Mouse (Mus musculus): ENCODE data around the gene Plin2. TPM values are rescaled to one million over a fixed set of nuclear protein-coding genes. Genes with fewer than 3 reads are reported as not detected.

Gene Plin2
- polyA plus RNA-seq, 1 experiment from 2014 or later: 41.3 TPM

DNA sequence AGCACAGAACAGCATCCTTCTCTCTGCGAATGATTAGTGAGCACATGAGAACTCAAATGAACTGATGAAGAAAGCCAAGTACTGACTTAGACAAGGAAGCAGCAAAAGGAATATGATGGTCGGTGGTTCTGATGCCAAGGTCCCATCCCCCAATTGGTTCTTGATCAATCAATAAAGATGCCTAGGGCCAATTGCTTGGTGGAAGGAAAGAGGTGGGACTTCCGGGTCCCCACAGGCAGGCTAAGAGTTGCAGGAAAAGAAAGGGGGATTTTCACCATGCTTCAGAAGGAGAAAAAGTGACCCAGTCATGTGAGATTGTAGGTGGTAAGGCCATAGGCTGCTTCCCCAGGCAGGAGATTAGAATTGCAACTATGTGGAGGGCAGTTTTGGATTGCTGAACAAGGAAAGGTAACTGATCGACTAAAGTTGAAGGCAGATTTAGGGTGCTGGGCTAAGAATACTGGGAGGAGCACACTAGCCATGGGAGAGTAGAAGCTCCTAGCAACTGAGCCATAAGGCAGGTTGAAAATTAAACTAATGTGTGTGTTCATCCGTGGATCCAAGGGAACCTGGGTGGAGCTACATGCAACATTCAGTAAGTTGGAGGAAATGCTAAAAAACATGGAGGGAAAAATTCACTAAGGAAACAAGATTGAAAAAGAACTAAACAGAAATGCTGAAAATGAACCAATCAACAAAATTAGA, 29.5 kb upstream of the Plin2 start:
- ATAC-seq (ENCODE audit: low FRiP score, low TSS enrichment) (no peak), DNase-seq (no peak)
- H3K9ac ChIP-seq (replicated peaks; ENCODE audit: low read length): no peak overlapping the region
- no peaks in the 10 kb centered on the region for H3K36me3 ChIP-seq (ENCODE audit: control insufficient read depth, insufficient read depth, low read length)
- WGBS: 79% methylated on average over 5 of the region's 5 CpGs
- no peak overlapping the region for H3K4me3 ChIP-seq (replicated peaks; ENCODE audit: low read depth, low read length)
- H3K4me2 ChIP-seq (ENCODE audit: low read length): no peak overlapping the region
- no peaks in the 10 kb centered on the region for H3K9me3 ChIP-seq (ENCODE audit: control insufficient read depth, low read length)
- no peak overlapping the region for H3K27ac ChIP-seq (replicated peaks; ENCODE audit: low read depth, low read length)
- no peaks in the 10 kb centered on the region for H3K27me3 ChIP-seq (ENCODE audit: control insufficient read depth, insufficient read depth, low read length)
- no peaks in the 10 kb centered on the region for H3K4me1 ChIP-seq (ENCODE audit: control insufficient read depth, insufficient read depth, low read length)

DNA sequence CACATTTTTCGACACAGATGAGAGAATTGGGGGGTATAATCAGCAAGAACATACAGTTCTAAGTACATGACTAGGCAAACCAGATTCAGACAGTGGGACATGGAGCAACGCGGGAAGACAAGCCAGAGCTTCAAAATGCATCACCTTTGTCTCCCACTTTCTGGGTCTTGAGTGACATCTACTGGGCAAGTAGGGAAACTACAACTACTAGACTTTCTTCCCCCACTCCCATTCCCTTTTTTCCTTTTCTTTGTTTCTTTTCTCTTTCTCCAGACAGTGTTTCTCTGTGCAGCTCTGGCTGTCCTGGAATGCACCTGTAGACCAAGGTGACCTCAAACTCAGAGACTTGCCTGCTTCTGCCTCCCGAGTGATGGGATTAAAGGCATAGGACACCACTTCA, 27.0 kb upstream of the Plin2 start:
- no peak overlapping the region for H3K4me3 ChIP-seq (replicated peaks; ENCODE audit: low read depth, low read length)
- no peak overlapping the region for H3K4me2 ChIP-seq (ENCODE audit: low read length)
- peak; percentile 62; the same call in 1 of the 2 replicates for ATAC-seq (ENCODE audit: low FRiP score, low TSS enrichment)
- no peak overlapping the region for H3K9ac ChIP-seq (replicated peaks; ENCODE audit: low read length)
- H3K9me3 ChIP-seq (ENCODE audit: control insufficient read depth, low read length): no peaks in the 10 kb centered on the region
- H3K27me3 ChIP-seq (ENCODE audit: control insufficient read depth, insufficient read depth, low read length): no peaks in the 10 kb centered on the region
- H3K4me1 ChIP-seq (ENCODE audit: control insufficient read depth, insufficient read depth, low read length): no peaks in the 10 kb centered on the region
- no peak overlapping the region for H3K27ac ChIP-seq (replicated peaks; ENCODE audit: low read depth, low read length)
- DNase-seq: peak; percentile 86
- WGBS: 7% methylated on average over 4 of the region's 4 CpGs
- no peaks in the 10 kb centered on the region for H3K36me3 ChIP-seq (ENCODE audit: control insufficient read depth, insufficient read depth, low read length)

DNA sequence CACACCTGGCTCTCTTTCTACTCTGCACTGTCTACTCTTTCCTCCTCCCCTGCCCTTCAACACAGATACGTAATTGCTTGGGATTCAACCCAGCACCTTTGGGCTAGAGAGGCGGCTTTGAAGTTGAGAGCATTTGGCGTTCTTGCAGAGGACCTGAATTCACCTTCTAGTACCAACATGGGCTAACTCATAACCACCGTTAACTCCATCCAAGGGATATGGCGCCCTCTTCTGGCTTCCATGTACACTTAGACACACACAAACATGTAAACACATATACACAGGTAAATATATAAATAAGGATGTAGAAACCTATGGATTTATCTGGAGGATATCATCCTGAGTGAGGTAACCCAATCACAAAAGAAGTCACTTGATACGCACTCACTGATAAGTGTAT, 25.2 kb upstream of the Plin2 start:
- ATAC-seq (ENCODE audit: low FRiP score, low TSS enrichment) (no peak), DNase-seq (peak; percentile 32)
- Histone ChIP-seq H3K4me1 (ENCODE audit: control insufficient read depth, insufficient read depth, low read length) (no peaks in the 10 kb centered on the region), H3K4me2 (ENCODE audit: low read length) (no peak overlapping the region), H3K9ac (replicated peaks; ENCODE audit: low read length) (no peak overlapping the region), H3K9me3 (ENCODE audit: control insufficient read depth, low read length) (no peaks in the 10 kb centered on the region), H3K27ac (replicated peaks; ENCODE audit: low read depth, low read length) (no peak overlapping the region), H3K4me3 (replicated peaks; ENCODE audit: low read depth, low read length) (no peak overlapping the region), H3K36me3 (ENCODE audit: control insufficient read depth, insufficient read depth, low read length) (no peaks in the 10 kb centered on the region), H3K27me3 (ENCODE audit: control insufficient read depth, insufficient read depth, low read length) (no peaks in the 10 kb centered on the region)
- 57% methylated on average over 6 of the region's 6 CpGs for WGBS

DNA sequence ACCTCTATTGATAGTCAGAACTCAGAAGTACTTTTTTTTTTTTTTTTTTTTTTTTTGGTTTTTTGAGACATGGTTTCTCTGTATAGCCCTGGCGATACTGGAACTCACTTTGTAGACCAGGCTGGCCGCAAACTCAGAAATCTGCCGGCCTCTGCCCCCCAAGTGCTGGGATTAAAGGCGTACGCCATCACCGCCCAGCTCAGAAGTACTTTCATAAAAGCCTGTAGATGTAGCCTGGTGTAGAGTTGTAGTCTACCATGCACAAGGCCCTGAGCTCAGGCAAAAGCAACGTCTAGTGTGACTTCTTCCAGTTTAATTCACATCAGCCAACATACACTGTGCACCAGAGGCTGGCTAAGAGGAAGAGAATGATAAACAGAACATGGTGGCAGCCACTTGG, 23.1 kb upstream of the Plin2 start:
- H3K4me2 ChIP-seq (ENCODE audit: low read length): no peak overlapping the region
- no peak for ATAC-seq (ENCODE audit: low FRiP score, low TSS enrichment)
- no peaks in the 10 kb centered on the region for H3K27me3 ChIP-seq (ENCODE audit: control insufficient read depth, insufficient read depth, low read length)
- no peak overlapping the region for H3K27ac ChIP-seq (replicated peaks; ENCODE audit: low read depth, low read length)
- no peak overlapping the region for H3K9ac ChIP-seq (replicated peaks; ENCODE audit: low read length)
- DNase-seq: no peak
- H3K36me3 ChIP-seq (ENCODE audit: control insufficient read depth, insufficient read depth, low read length): no peaks in the 10 kb centered on the region
- 92% methylated on average over 7 of the region's 7 CpGs for WGBS
- H3K4me1 ChIP-seq (ENCODE audit: control insufficient read depth, insufficient read depth, low read length): no peaks in the 10 kb centered on the region
- no peak overlapping the region for H3K4me3 ChIP-seq (replicated peaks; ENCODE audit: low read depth, low read length)
- H3K9me3 ChIP-seq (ENCODE audit: control insufficient read depth, low read length): no peaks in the 10 kb centered on the region

DNA sequence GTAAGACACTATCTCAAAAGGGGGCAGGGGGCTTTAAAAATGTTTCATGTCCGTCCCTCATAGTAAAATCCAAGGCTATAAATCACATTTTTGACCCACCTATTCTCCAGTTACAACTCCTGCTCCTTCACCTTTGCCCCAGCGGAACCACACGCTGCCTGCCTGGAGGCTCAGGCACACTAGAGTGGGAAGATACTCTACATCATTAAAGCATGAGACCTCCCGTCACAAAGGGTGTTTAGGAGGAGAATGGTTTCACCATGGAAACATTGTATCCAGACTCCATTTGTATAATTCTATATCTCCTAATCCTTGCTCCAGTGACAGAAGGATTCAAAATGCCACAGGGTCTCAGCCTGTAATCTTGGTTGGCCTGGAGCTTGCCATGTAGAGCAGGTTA, 21.4 kb upstream of the Plin2 start:
- Histone ChIP-seq H3K4me2 (ENCODE audit: low read length) (no peak overlapping the region), H3K36me3 (ENCODE audit: control insufficient read depth, insufficient read depth, low read length) (no peaks in the 10 kb centered on the region), H3K4me3 (replicated peaks; ENCODE audit: low read depth, low read length) (no peak overlapping the region), H3K27me3 (ENCODE audit: control insufficient read depth, insufficient read depth, low read length) (no peaks in the 10 kb centered on the region), H3K9me3 (ENCODE audit: control insufficient read depth, low read length) (no peaks in the 10 kb centered on the region), H3K9ac (replicated peaks; ENCODE audit: low read length) (no peak overlapping the region), H3K27ac (replicated peaks; ENCODE audit: low read depth, low read length) (no peak overlapping the region), H3K4me1 (ENCODE audit: control insufficient read depth, insufficient read depth, low read length) (no peaks in the 10 kb centered on the region)
- 65% methylated on average over 4 of the region's 4 CpGs for WGBS
- DNase-seq: no peak
- no peak for ATAC-seq (ENCODE audit: low FRiP score, low TSS enrichment)

DNA sequence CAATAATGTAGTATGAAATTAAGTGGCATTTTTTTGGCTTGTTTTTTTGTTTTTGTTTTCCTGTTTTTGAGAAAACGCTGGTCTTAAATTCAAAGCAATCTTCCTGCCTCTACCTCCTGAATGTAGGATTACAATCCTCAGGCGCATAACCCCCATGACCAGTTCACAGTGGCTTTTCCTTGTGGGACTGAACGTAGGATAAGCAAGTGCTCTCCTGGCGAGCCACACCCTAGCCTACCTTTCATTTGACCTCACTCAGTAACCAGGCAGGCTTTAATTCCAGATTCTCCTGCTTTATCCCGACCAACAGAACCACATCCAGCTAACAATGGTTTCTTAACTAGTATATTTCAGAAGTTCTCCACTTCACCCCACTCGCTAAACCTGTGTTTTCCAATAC, 20.9 kb upstream of the Plin2 start:
- no peak for DNase-seq
- no peak overlapping the region for H3K4me3 ChIP-seq (replicated peaks; ENCODE audit: low read depth, low read length)
- no peaks in the 10 kb centered on the region for H3K4me1 ChIP-seq (ENCODE audit: control insufficient read depth, insufficient read depth, low read length)
- H3K27ac ChIP-seq (replicated peaks; ENCODE audit: low read depth, low read length): no peak overlapping the region
- no peaks in the 10 kb centered on the region for H3K9me3 ChIP-seq (ENCODE audit: control insufficient read depth, low read length)
- H3K9ac ChIP-seq (replicated peaks; ENCODE audit: low read length): no peak overlapping the region
- WGBS: 80% methylated on average over 6 of the region's 6 CpGs
- H3K27me3 ChIP-seq (ENCODE audit: control insufficient read depth, insufficient read depth, low read length): no peaks in the 10 kb centered on the region
- no peak for ATAC-seq (ENCODE audit: low FRiP score, low TSS enrichment)
- no peaks in the 10 kb centered on the region for H3K36me3 ChIP-seq (ENCODE audit: control insufficient read depth, insufficient read depth, low read length)
- no peak overlapping the region for H3K4me2 ChIP-seq (ENCODE audit: low read length)

DNA sequence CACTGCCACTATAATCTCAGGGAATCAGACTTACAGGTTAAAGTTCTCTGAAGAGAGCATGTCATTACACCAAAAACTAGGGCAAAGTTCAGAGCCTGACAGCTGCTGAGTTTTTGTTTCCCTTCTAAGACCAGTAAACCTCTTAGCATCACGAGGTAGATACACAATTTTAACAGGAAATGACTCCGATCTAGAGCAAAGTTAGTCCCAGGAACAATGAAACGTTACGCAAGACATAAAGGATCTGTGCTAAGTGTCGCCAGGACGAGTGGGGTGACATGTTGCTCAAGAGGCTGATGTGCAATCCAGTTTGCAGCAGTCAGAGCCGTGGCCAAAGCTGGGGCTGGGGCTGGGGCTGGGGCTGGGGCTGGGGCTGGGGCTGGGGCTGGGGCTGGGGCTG, 20.3 kb upstream of the Plin2 start:
- H3K9me3 ChIP-seq (ENCODE audit: control insufficient read depth, low read length): no peaks in the 10 kb centered on the region
- H3K4me3 ChIP-seq (replicated peaks; ENCODE audit: low read depth, low read length): no peak overlapping the region
- DNase-seq (no peak), ATAC-seq (ENCODE audit: low FRiP score, low TSS enrichment) (no peak)
- no peak overlapping the region for H3K27ac ChIP-seq (replicated peaks; ENCODE audit: low read depth, low read length)
- WGBS: 53% methylated on average over 7 of the region's 7 CpGs
- no peaks in the 10 kb centered on the region for H3K36me3 ChIP-seq (ENCODE audit: control insufficient read depth, insufficient read depth, low read length)
- H3K4me1 ChIP-seq (ENCODE audit: control insufficient read depth, insufficient read depth, low read length): no peaks in the 10 kb centered on the region
- H3K4me2 ChIP-seq (ENCODE audit: low read length): no peak overlapping the region
- H3K27me3 ChIP-seq (ENCODE audit: control insufficient read depth, insufficient read depth, low read length): no peaks in the 10 kb centered on the region
- no peak overlapping the region for H3K9ac ChIP-seq (replicated peaks; ENCODE audit: low read length)

DNA sequence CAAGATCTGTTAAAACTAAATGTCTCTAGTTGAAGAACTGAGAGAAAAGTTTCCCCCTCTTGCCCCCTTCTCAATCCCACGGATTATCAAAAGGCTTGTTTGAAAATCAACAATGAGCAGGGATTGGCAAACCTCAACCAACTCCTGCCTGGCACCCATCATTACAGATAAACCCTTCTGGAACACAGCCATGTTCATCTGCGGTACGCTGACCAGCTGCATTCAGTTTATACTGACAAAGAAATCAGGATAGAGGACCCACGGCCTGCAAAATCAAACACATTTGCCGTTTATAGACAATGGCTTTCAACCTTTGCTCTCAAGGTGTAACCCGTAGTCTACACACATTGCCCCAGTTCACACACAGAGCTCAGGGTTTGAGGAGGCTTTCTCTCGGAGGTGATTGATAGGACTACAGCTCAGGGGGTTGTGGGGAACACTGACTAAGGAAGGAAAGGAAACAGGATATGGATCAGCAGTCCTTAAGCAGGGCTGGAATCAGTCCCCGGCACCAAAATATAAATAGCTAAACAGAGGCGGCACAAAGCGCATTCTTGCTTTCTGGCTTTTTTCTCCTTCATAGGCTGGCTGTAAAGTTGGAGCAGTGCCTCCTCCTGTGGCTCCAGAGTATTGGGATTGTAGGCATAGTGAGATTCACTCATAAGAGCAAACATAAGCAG, 19.3 kb upstream of the Plin2 start:
- Histone ChIP-seq H3K9ac (replicated peaks; ENCODE audit: low read length) (no peak overlapping the region), H3K27me3 (ENCODE audit: control insufficient read depth, insufficient read depth, low read length) (no peaks in the 10 kb centered on the region), H3K36me3 (ENCODE audit: control insufficient read depth, insufficient read depth, low read length) (no peaks in the 10 kb centered on the region), H3K27ac (replicated peaks; ENCODE audit: low read depth, low read length) (no peak overlapping the region), H3K4me2 (ENCODE audit: low read length) (no peak overlapping the region), H3K4me3 (replicated peaks; ENCODE audit: low read depth, low read length) (no peak overlapping the region), H3K9me3 (ENCODE audit: control insufficient read depth, low read length) (no peaks in the 10 kb centered on the region), H3K4me1 (ENCODE audit: control insufficient read depth, insufficient read depth, low read length) (no peaks in the 10 kb centered on the region)
- 86% methylated on average over 10 of the region's 10 CpGs for WGBS
- no peak for ATAC-seq (ENCODE audit: low FRiP score, low TSS enrichment)
- DNase-seq: no peak

DNA sequence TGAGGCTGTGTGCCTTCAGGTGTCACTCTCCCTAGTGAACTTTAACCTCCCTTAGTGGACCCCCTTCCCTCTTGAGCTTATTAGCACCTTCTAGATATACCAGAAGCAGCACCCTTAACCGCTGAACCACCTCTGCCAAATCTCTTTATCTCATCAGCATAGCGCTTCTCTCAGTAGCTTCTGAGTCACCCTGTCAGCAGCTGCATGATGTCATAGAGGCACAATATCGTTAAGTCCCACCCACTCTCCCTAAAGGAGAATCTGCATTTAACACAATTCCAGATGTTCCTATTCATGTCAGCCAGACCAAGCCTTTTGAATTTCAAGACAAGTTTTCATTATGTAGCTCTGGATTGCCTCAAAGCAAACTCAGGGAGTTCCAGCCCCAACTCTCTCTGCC, 16.7 kb upstream of the Plin2 start:
- H3K27ac ChIP-seq (replicated peaks; ENCODE audit: low read depth, low read length): no peak overlapping the region
- no peak overlapping the region for H3K4me3 ChIP-seq (replicated peaks; ENCODE audit: low read depth, low read length)
- H3K36me3 ChIP-seq (ENCODE audit: control insufficient read depth, insufficient read depth, low read length): no peaks in the 10 kb centered on the region
- no peaks in the 10 kb centered on the region for H3K9me3 ChIP-seq (ENCODE audit: control insufficient read depth, low read length)
- H3K27me3 ChIP-seq (ENCODE audit: control insufficient read depth, insufficient read depth, low read length): no peaks in the 10 kb centered on the region
- H3K9ac ChIP-seq (replicated peaks; ENCODE audit: low read length): no peak overlapping the region
- no peaks in the 10 kb centered on the region for H3K4me1 ChIP-seq (ENCODE audit: control insufficient read depth, insufficient read depth, low read length)
- 91% methylated on average over 3 of the region's 3 CpGs for WGBS
- no peak overlapping the region for H3K4me2 ChIP-seq (ENCODE audit: low read length)
- DNase-seq: no peak
- ATAC-seq (ENCODE audit: low FRiP score, low TSS enrichment): no peak

Data from midbrain, embryonic 14.5 days (tissue).